Mouse (Mus musculus): ENCODE measurements at regions not wholly inside any gene's neighbourhood (a gene's known extent, or its start where the extent isn't known, plus 50 kb on each side); places are given as distances from the start of the nearest gene placed in this dataset.
A peak's percentile ranks its signal among the peaks of the same experiment; 100 is the strongest.

DNA sequence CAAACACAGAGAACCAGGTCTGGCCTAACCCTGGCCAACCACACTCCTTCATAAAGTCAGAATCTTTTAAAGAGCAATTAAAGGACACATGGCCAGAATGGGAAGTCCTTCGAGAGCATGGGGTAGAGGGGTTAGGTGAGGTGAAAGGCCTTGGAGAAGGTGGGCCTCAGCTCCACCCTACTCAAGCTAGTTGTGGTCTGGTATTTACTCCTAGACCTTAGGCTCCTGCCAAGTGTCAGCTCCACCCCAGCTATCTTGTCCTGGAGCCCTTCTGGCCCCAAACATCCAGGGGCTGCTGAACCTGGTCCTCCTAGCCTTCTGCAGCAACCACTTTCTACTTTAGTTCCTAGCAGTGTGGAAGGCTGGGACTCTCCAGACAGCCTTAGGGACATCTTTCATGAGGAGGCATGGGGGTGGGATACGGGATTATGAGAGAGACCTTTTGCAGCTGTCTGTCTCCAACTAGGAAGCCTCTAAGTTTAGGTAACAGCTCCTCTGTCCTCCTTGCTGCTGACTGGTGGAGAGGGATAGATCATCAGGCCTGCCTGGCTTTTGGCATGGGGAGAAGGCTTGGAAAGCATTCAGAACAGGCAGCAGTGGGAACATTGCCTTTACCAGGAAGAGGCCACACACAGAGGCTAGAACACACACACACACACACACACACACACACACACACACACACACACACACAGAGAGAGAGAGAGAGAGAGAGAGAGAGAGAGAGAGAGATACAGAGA lies 90.0 kb upstream of the Ercc6l2 start:
- Histone ChIP-seq H3K4me2 (ENCODE audit: low read length) (no peak overlapping the region), H3K9ac (replicated peaks; ENCODE audit: low read length) (no peak overlapping the region), H3K9me3 (ENCODE audit: control insufficient read depth, low read length) (no peaks in the 10 kb centered on the region), H3K36me3 (ENCODE audit: control insufficient read depth, insufficient read depth, low read length) (no peaks in the 10 kb centered on the region), H3K27me3 (ENCODE audit: control insufficient read depth, insufficient read depth, low read length) (no peaks in the 10 kb centered on the region), H3K4me1 (ENCODE audit: control insufficient read depth, insufficient read depth, low read length) (no peaks in the 10 kb centered on the region), H3K27ac (replicated peaks; ENCODE audit: low read depth, low read length) (no peak overlapping the region), H3K4me3 (replicated peaks; ENCODE audit: low read depth, low read length) (no peak overlapping the region)
- ATAC-seq (ENCODE audit: low FRiP score, low TSS enrichment) (no peak), DNase-seq (no peak)
- 87% methylated on average over 2 of the region's 2 CpGs for WGBS

DNA sequence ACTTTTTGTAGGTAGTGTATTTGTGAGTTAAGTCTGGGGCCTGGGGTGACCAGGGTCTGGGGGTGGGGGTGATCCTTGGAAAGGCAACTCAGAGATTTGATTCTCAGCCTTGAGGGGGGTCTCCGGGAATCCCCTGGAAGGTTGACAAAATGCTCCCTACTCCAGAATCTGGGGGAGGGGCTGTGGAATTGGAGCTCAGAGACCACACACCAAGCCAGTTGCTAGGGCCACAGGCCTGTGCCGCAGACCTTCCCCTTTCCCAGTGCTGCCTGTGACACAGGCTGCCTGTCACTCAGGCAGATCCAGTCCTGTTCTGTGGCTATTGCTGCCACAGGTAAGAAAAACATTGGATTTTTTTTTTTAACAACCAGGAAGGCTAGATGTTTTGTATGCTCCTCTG lies 89.0 kb upstream of the Ercc6l2 start:
- 0% methylated on average over 2 of the region's 2 CpGs for WGBS
- DNase-seq (peak; percentile 41), ATAC-seq (ENCODE audit: low FRiP score, low TSS enrichment) (no peak)
- Histone ChIP-seq H3K27me3 (ENCODE audit: control insufficient read depth, insufficient read depth, low read length) (no peaks in the 10 kb centered on the region), H3K4me3 (replicated peaks; ENCODE audit: low read depth, low read length) (no peak overlapping the region), H3K9me3 (ENCODE audit: control insufficient read depth, low read length) (no peaks in the 10 kb centered on the region), H3K4me2 (ENCODE audit: low read length) (no peak overlapping the region), H3K27ac (replicated peaks; ENCODE audit: low read depth, low read length) (no peak overlapping the region), H3K4me1 (ENCODE audit: control insufficient read depth, insufficient read depth, low read length) (no peaks in the 10 kb centered on the region), H3K36me3 (ENCODE audit: control insufficient read depth, insufficient read depth, low read length) (no peaks in the 10 kb centered on the region), H3K9ac (replicated peaks; ENCODE audit: low read length) (no peak overlapping the region)

GRCm38 (mm10) chr13:63726509-63726908 lies 88.5 kb upstream of the Ercc6l2 start:
- 89% methylated on average over 6 of the region's 6 CpGs for WGBS
- ATAC-seq (ENCODE audit: low FRiP score, low TSS enrichment), result no peak

DNA sequence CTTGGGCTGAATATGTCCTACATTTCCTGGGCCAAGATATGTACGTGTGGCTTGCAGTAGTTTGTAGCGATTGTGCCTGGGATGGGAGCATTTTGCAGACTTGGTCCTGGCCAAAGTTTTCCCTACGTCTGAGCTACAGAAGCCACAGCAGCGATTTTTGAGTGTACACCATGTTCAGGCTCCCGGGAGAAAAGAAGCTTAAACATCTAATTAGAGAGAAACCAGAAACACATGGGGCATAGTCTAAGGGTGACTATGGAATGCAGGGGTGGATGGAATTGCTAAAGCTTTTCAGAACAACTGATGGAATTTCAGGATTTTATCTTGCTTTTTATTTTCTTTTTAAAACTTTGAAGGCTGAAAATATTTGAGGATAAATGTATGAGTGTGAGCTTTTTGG lies 79.3 kb upstream of the Ercc6l2 start:
- no peaks in the 10 kb centered on the region for H3K9me3 ChIP-seq (ENCODE audit: control insufficient read depth, low read length)
- no peak overlapping the region for H3K4me3 ChIP-seq (replicated peaks; ENCODE audit: low read depth, low read length)
- H3K9ac ChIP-seq (replicated peaks; ENCODE audit: low read length), result no peak overlapping the region
- no peak overlapping the region for H3K4me2 ChIP-seq (ENCODE audit: low read length)
- no peaks in the 10 kb centered on the region for H3K27me3 ChIP-seq (ENCODE audit: control insufficient read depth, insufficient read depth, low read length)
- no peaks in the 10 kb centered on the region for H3K4me1 ChIP-seq (ENCODE audit: control insufficient read depth, insufficient read depth, low read length)
- ATAC-seq (ENCODE audit: low FRiP score, low TSS enrichment) (no peak), DNase-seq (no peak)
- 86% methylated on average over 5 of the region's 5 CpGs for WGBS
- no peaks in the 10 kb centered on the region for H3K36me3 ChIP-seq (ENCODE audit: control insufficient read depth, insufficient read depth, low read length)
- H3K27ac ChIP-seq (replicated peaks; ENCODE audit: low read depth, low read length), result no peak overlapping the region

More at GRCm38 (mm10) chr13:63726509-63726908, 88.5 kb upstream of the Ercc6l2 start:
- H3K4me1 ChIP-seq (ENCODE audit: control insufficient read depth, insufficient read depth, low read length), result no peaks in the 10 kb centered on the region
- no peaks in the 10 kb centered on the region for H3K27me3 ChIP-seq (ENCODE audit: control insufficient read depth, insufficient read depth, low read length)
- no peak overlapping the region for H3K27ac ChIP-seq (replicated peaks; ENCODE audit: low read depth, low read length)
- no peak overlapping the region for H3K4me2 ChIP-seq (ENCODE audit: low read length)
- H3K36me3 ChIP-seq (ENCODE audit: control insufficient read depth, insufficient read depth, low read length), result no peaks in the 10 kb centered on the region
- H3K4me3 ChIP-seq (replicated peaks; ENCODE audit: low read depth, low read length), result no peak overlapping the region
- H3K9me3 ChIP-seq (ENCODE audit: control insufficient read depth, low read length), result no peaks in the 10 kb centered on the region
- H3K9ac ChIP-seq (replicated peaks; ENCODE audit: low read length), result no peak overlapping the region
- no peak for DNase-seq

GRCm38 (mm10) chr13:63741879-63742278 lies 73.2 kb upstream of the Ercc6l2 start:
- no peak for ATAC-seq (ENCODE audit: low FRiP score, low TSS enrichment)
- Histone ChIP-seq H3K36me3 (ENCODE audit: control insufficient read depth, insufficient read depth, low read length) (no peaks in the 10 kb centered on the region), H3K27me3 (ENCODE audit: control insufficient read depth, insufficient read depth, low read length) (no peaks in the 10 kb centered on the region), H3K27ac (replicated peaks; ENCODE audit: low read depth, low read length) (no peak overlapping the region), H3K9ac (replicated peaks; ENCODE audit: low read length) (no peak overlapping the region), H3K9me3 (ENCODE audit: control insufficient read depth, low read length) (no peaks in the 10 kb centered on the region), H3K4me1 (ENCODE audit: control insufficient read depth, insufficient read depth, low read length) (no peaks in the 10 kb centered on the region), H3K4me2 (ENCODE audit: low read length) (no peak overlapping the region), H3K4me3 (replicated peaks; ENCODE audit: low read depth, low read length) (no peak overlapping the region)
- WGBS, result 47% methylated on average over 2 of the region's 2 CpGs
- DNase-seq, result peak; percentile 39

DNA sequence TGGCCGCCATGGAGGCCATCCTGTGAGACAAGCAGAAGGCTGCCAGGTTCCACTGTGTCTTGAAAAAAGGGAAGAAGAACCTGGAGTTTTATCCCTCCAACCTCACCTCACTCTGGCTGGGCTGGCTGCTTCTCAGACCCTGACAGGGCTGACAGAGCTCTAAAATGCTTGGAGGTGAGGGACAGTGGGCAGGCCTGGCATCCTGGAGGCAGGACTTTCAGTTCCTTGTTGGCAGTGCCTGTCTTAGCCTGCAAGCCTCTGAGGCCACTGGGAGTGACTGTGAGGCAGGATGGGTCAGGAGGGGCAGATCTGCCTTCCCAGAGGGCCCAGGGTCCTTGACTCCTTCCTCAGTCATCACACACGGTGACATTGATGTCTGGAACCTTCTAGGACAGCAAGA lies 66.3 kb upstream of the Ercc6l2 start:
- Histone ChIP-seq H3K36me3 (ENCODE audit: control insufficient read depth, insufficient read depth, low read length) (no peaks in the 10 kb centered on the region), H3K9me3 (ENCODE audit: control insufficient read depth, low read length) (no peaks in the 10 kb centered on the region), H3K27ac (replicated peaks; ENCODE audit: low read depth, low read length) (no peak overlapping the region), H3K4me2 (ENCODE audit: low read length) (no peak overlapping the region), H3K4me3 (replicated peaks; ENCODE audit: low read depth, low read length) (no peak overlapping the region), H3K9ac (replicated peaks; ENCODE audit: low read length) (no peak overlapping the region), H3K4me1 (ENCODE audit: control insufficient read depth, insufficient read depth, low read length) (no peaks in the 10 kb centered on the region), H3K27me3 (ENCODE audit: control insufficient read depth, insufficient read depth, low read length) (no peaks in the 10 kb centered on the region)
- DNase-seq (no peak), ATAC-seq (ENCODE audit: low FRiP score, low TSS enrichment) (no peak)
- 85% methylated on average over 2 of the region's 2 CpGs for WGBS

DNA sequence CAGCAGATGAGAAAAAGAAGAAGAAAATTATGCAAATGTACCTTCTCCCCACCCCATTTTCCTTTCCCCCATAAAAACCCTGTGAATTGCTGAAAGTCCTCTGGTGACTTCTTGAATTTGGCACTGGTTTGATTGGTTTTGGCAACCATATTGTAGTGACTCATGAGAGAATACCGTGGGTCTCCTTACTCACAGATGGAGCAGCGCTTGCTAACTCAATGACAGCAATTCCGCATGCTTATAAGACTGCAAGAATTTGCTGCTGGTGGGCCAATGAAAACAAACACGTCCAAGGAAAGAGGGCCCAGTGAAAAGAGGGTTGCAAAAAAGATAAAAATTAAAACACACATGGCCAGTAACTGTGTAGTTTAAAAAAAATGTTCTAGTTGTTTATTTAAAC lies 65.0 kb upstream of the Ercc6l2 start:
- H3K9ac ChIP-seq (replicated peaks; ENCODE audit: low read length), result no peak overlapping the region
- no peak overlapping the region for H3K27ac ChIP-seq (replicated peaks; ENCODE audit: low read depth, low read length)
- no peaks in the 10 kb centered on the region for H3K27me3 ChIP-seq (ENCODE audit: control insufficient read depth, insufficient read depth, low read length)
- H3K36me3 ChIP-seq (ENCODE audit: control insufficient read depth, insufficient read depth, low read length), result no peaks in the 10 kb centered on the region
- ATAC-seq (ENCODE audit: low FRiP score, low TSS enrichment), result no peak
- H3K4me2 ChIP-seq (ENCODE audit: low read length), result no peak overlapping the region
- no peaks in the 10 kb centered on the region for H3K9me3 ChIP-seq (ENCODE audit: control insufficient read depth, low read length)
- peak; percentile 6 for DNase-seq
- H3K4me1 ChIP-seq (ENCODE audit: control insufficient read depth, insufficient read depth, low read length), result no peaks in the 10 kb centered on the region
- WGBS, result 83% methylated on average over 4 of the region's 4 CpGs
- no peak overlapping the region for H3K4me3 ChIP-seq (replicated peaks; ENCODE audit: low read depth, low read length)

DNA sequence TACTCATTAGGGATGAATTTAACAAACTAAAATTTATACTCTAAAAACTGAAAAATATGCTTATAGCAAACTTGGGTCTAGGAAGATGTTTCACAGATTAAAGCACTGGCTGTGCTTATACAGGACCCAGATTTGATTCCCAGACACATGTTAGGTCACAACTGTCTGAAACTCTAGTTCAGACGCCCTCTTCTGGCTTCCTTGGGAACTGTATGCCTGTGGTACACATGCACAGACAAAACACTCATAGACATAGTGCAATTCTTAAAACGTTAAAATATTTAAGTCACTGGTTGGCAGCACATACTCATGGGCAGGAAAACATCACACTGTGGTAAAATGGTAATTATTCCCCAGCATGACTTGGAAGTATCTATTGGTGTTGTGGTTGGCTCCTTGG lies 63.8 kb upstream of the Ercc6l2 start:
- Histone ChIP-seq H3K9me3 (ENCODE audit: control insufficient read depth, low read length) (no peaks in the 10 kb centered on the region), H3K4me2 (ENCODE audit: low read length) (no peak overlapping the region), H3K27ac (replicated peaks; ENCODE audit: low read depth, low read length) (no peak overlapping the region), H3K4me3 (replicated peaks; ENCODE audit: low read depth, low read length) (no peak overlapping the region), H3K4me1 (ENCODE audit: control insufficient read depth, insufficient read depth, low read length) (no peaks in the 10 kb centered on the region), H3K9ac (replicated peaks; ENCODE audit: low read length) (no peak overlapping the region), H3K27me3 (ENCODE audit: control insufficient read depth, insufficient read depth, low read length) (no peaks in the 10 kb centered on the region), H3K36me3 (ENCODE audit: control insufficient read depth, insufficient read depth, low read length) (no peaks in the 10 kb centered on the region)
- DNase-seq (no peak), ATAC-seq (ENCODE audit: low FRiP score, low TSS enrichment) (no peak)
- 63% methylated on average over 2 of the region's 2 CpGs for WGBS

- no peak for ATAC-seq (ENCODE audit: low FRiP score, low TSS enrichment)
- Histone ChIP-seq H3K4me1 (ENCODE audit: control insufficient read depth, insufficient read depth, low read length) (no peaks in the 10 kb centered on the region), H3K9me3 (ENCODE audit: control insufficient read depth, low read length) (no peaks in the 10 kb centered on the region), H3K9ac (replicated peaks; ENCODE audit: low read length) (no peak overlapping the region), H3K27me3 (ENCODE audit: control insufficient read depth, insufficient read depth, low read length) (no peaks in the 10 kb centered on the region), H3K27ac (replicated peaks; ENCODE audit: low read depth, low read length) (no peak overlapping the region), H3K36me3 (ENCODE audit: control insufficient read depth, insufficient read depth, low read length) (no peaks in the 10 kb centered on the region), H3K4me3 (replicated peaks; ENCODE audit: low read depth, low read length) (no peak overlapping the region), H3K4me2 (ENCODE audit: low read length) (no peak overlapping the region)
- WGBS, result 86% methylated on average over 5 of the region's 5 CpGs
- DNase-seq, result no peak
Measured at GRCm38 (mm10) chr13:63757061-63757460, 58.0 kb upstream of the Ercc6l2 start.

All from midbrain, embryonic 14.5 days (tissue).